Mouse (Mus musculus): ENCODE results near the gene Tagln3. TPM values are rescaled to one million over a fixed set of nuclear protein-coding genes. Genes with fewer than 3 reads are reported as not detected.

The Tagln3 gene
- polyA plus RNA-seq, 1 experiment, result 3.7 TPM

DNA sequence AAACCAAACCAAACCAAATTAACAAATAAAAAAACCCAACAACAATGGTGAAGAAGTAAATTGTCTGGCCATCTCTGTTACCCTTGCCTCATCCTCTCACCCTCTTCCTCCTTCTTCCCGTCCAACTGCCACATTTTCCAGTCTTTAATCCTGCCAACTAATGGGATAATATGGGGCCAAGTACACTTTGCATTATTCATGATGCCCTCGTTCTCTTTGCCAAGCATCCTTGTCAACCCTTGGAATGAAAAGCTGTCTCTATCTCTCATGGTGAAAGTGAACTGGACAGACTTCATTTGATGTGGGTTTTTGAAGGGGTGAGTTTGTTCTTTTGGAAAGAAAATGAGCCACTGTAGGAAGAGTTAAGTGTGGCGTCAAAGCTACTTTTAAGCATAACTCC lies 31.6 kb downstream of the Tagln3 start:
- no peaks in the 10 kb centered on the region for H3K4me1 ChIP-seq (ENCODE audit: control insufficient read depth, insufficient read depth, low read length)
- no peaks in the 10 kb centered on the region for H3K27me3 ChIP-seq (ENCODE audit: control insufficient read depth, insufficient read depth, low read length, poor library complexity, severe bottlenecking)
- H3K27ac ChIP-seq (ENCODE audit: insufficient read depth, low read length), result no peak overlapping the region
- TF ChIP-seq POLR2A (IDR thresholded peaks at IDR 0.05; ENCODE audit: insufficient read depth, low read length) (no peak), CTCF (IDR thresholded peaks at IDR 0.05; ENCODE audit: low read depth, low read length) (no peak), EP300 (IDR thresholded peaks at IDR 0.05; ENCODE audit: insufficient read depth, low read depth, low read length) (no peak)
- no peak overlapping the region for H3K4me3 ChIP-seq (ENCODE audit: low read depth, low read length)
- no peak overlapping the region for H3K9ac ChIP-seq (ENCODE audit: low read depth, poor library complexity, severe bottlenecking)
- H3K9me3 ChIP-seq (replicated peaks; ENCODE audit: control insufficient read depth, insufficient read depth, low read length, poor library complexity, severe bottlenecking), result no peaks in the 10 kb centered on the region
- H3K36me3 ChIP-seq (ENCODE audit: control insufficient read depth, insufficient read depth, low read length, poor library complexity, severe bottlenecking), result no peaks in the 10 kb centered on the region

DNA sequence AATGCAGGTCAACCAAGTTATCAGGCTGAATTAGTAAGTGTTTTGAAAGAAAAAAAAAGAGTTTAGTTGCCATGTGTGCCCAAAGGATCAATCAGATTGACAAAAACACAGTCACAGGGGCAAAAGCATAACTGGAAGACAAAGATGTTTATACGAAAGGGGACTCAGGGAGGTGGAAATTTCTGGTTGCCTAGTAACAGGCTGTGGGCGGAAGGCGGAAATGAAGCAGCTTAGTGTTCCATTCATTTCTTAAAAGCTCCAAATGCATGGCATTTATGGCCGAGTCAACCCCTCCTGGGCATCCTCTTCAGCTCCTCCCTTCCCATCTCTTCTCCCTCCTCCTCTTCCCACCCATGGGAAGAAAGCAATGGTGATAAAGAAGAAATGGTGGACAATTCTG lies 34.2 kb downstream of the Tagln3 start:
- Histone ChIP-seq H3K9ac (ENCODE audit: low read depth, poor library complexity, severe bottlenecking) (no peak overlapping the region), H3K36me3 (ENCODE audit: control insufficient read depth, insufficient read depth, low read length, poor library complexity, severe bottlenecking) (no peaks in the 10 kb centered on the region), H3K4me1 (ENCODE audit: control insufficient read depth, insufficient read depth, low read length) (no peaks in the 10 kb centered on the region), H3K9me3 (replicated peaks; ENCODE audit: control insufficient read depth, insufficient read depth, low read length, poor library complexity, severe bottlenecking) (no peaks in the 10 kb centered on the region), H3K4me3 (ENCODE audit: low read depth, low read length) (no peak overlapping the region), H3K27ac (ENCODE audit: insufficient read depth, low read length) (no peak overlapping the region), H3K27me3 (ENCODE audit: control insufficient read depth, insufficient read depth, low read length, poor library complexity, severe bottlenecking) (no peaks in the 10 kb centered on the region)
- TF ChIP-seq CTCF (IDR thresholded peaks at IDR 0.05; ENCODE audit: low read depth, low read length), result no peak
- no peak for TF ChIP-seq POLR2A (IDR thresholded peaks at IDR 0.05; ENCODE audit: insufficient read depth, low read length)
- no peak for TF ChIP-seq EP300 (IDR thresholded peaks at IDR 0.05; ENCODE audit: insufficient read depth, low read depth, low read length)

DNA sequence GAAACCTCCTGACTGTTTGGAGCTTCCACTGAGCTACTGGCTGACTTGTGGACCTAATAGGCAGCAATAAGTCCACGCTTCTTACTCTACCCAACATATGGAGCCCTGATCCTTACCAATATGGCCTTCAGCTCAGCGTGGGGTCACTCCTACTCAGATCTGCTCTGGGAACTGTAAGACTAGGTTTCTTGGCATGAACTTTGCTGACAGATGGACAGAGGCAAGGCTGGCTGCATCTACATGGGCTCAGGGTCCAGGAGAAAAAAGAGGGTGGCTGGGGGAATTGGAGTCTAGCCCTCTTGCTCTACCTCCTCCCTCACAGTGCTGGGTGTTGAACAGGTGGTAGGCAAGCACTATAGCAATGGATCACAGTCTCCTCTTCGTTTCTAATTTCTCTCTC lies 37.6 kb downstream of the Tagln3 start:
- no peaks in the 10 kb centered on the region for H3K36me3 ChIP-seq (ENCODE audit: control insufficient read depth, insufficient read depth, low read length, poor library complexity, severe bottlenecking)
- no peaks in the 10 kb centered on the region for H3K9me3 ChIP-seq (replicated peaks; ENCODE audit: control insufficient read depth, insufficient read depth, low read length, poor library complexity, severe bottlenecking)
- no peak overlapping the region for H3K9ac ChIP-seq (ENCODE audit: low read depth, poor library complexity, severe bottlenecking)
- TF ChIP-seq POLR2A (IDR thresholded peaks at IDR 0.05; ENCODE audit: insufficient read depth, low read length), result no peak
- no peak for TF ChIP-seq CTCF (IDR thresholded peaks at IDR 0.05; ENCODE audit: low read depth, low read length)
- TF ChIP-seq EP300 (IDR thresholded peaks at IDR 0.05; ENCODE audit: insufficient read depth, low read depth, low read length), result no peak
- H3K4me1 ChIP-seq (ENCODE audit: control insufficient read depth, insufficient read depth, low read length), result no peaks in the 10 kb centered on the region
- no peaks in the 10 kb centered on the region for H3K27me3 ChIP-seq (ENCODE audit: control insufficient read depth, insufficient read depth, low read length, poor library complexity, severe bottlenecking)
- H3K27ac ChIP-seq (ENCODE audit: insufficient read depth, low read length), result no peak overlapping the region
- H3K4me3 ChIP-seq (ENCODE audit: low read depth, low read length), result no peak overlapping the region

DNA sequence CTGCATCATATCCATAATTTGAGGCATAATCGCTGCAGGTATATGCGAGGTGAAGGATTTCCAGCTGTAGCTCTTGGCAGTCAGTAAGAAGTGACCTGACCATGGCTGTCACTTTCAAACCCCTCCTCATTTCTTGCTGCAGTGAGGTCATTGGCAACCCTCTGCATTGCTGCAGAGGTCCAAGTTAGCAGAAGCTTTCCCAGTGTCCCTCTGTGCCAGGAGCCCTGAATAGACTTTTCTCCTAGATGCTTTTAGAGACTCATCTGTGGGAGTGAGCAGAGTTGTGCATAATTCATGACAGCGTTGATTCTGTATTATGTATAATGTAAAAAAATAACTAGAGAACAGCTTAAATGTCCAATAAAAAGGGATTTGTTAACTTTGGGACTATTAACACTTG lies 39.1 kb downstream of the Tagln3 start:
- TF ChIP-seq POLR2A (IDR thresholded peaks at IDR 0.05; ENCODE audit: insufficient read depth, low read length) (no peak), EP300 (IDR thresholded peaks at IDR 0.05; ENCODE audit: insufficient read depth, low read depth, low read length) (no peak), CTCF (IDR thresholded peaks at IDR 0.05; ENCODE audit: low read depth, low read length) (no peak)
- Histone ChIP-seq H3K4me3 (ENCODE audit: low read depth, low read length) (no peak overlapping the region), H3K27me3 (ENCODE audit: control insufficient read depth, insufficient read depth, low read length, poor library complexity, severe bottlenecking) (no peaks in the 10 kb centered on the region), H3K9ac (ENCODE audit: low read depth, poor library complexity, severe bottlenecking) (no peak overlapping the region), H3K4me1 (ENCODE audit: control insufficient read depth, insufficient read depth, low read length) (no peaks in the 10 kb centered on the region), H3K27ac (ENCODE audit: insufficient read depth, low read length) (no peak overlapping the region), H3K36me3 (ENCODE audit: control insufficient read depth, insufficient read depth, low read length, poor library complexity, severe bottlenecking) (no peaks in the 10 kb centered on the region), H3K9me3 (replicated peaks; ENCODE audit: control insufficient read depth, insufficient read depth, low read length, poor library complexity, severe bottlenecking) (no peaks in the 10 kb centered on the region)

DNA sequence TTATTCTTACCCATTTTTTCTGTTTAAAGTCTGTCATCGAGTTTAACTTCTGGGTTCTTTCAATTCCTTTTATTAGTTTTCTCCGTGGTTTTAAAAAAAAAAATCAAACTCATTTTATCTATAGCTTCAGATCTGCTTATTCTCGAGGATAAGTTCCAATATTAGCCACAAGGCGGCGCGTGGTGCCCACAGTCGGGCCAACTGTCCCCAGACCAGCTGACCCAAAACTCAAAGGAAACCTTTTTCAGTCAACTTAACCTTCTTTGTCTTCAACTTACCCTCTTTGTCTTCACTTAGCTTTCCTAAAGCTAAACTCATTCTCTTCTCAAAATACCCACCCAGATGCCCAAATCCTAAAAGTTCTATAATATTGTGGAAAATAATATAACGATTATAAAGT lies 39.6 kb downstream of the Tagln3 start:
- H3K9ac ChIP-seq (ENCODE audit: low read depth, poor library complexity, severe bottlenecking), result no peak overlapping the region
- no peak for TF ChIP-seq POLR2A (IDR thresholded peaks at IDR 0.05; ENCODE audit: insufficient read depth, low read length)
- no peak for TF ChIP-seq EP300 (IDR thresholded peaks at IDR 0.05; ENCODE audit: insufficient read depth, low read depth, low read length)
- peak; percentile 70 for TF ChIP-seq CTCF (IDR thresholded peaks at IDR 0.05; ENCODE audit: low read depth, low read length)
- H3K9me3 ChIP-seq (replicated peaks; ENCODE audit: control insufficient read depth, insufficient read depth, low read length, poor library complexity, severe bottlenecking), result no peaks in the 10 kb centered on the region
- H3K4me1 ChIP-seq (ENCODE audit: control insufficient read depth, insufficient read depth, low read length), result no peaks in the 10 kb centered on the region
- no peaks in the 10 kb centered on the region for H3K36me3 ChIP-seq (ENCODE audit: control insufficient read depth, insufficient read depth, low read length, poor library complexity, severe bottlenecking)
- no peak overlapping the region for H3K27ac ChIP-seq (ENCODE audit: insufficient read depth, low read length)
- H3K27me3 ChIP-seq (ENCODE audit: control insufficient read depth, insufficient read depth, low read length, poor library complexity, severe bottlenecking), result no peaks in the 10 kb centered on the region
- no peak overlapping the region for H3K4me3 ChIP-seq (ENCODE audit: low read depth, low read length)

DNA sequence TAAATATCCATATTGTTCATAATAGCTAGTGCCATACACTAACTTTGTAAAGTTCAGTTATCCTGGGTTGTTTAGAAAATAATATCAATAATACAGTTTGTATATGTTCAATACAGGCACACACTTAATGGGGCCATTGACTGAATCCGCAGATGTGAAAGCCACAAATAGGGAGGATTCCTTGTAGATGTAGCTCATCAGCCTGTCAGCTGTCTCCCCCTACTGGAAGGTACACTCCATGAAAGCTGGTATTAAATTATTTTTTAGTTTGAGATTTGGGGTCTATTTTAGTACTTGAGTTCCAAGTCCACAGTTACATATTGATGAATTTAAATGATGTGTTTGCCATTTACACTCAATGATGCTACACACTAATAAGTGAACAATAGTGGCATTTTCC lies 47.9 kb downstream of the Tagln3 start:
- Histone ChIP-seq H3K27ac (ENCODE audit: insufficient read depth, low read length) (no peak overlapping the region), H3K9ac (ENCODE audit: low read depth, poor library complexity, severe bottlenecking) (no peak overlapping the region), H3K4me3 (ENCODE audit: low read depth, low read length) (no peak overlapping the region), H3K9me3 (replicated peaks; ENCODE audit: control insufficient read depth, insufficient read depth, low read length, poor library complexity, severe bottlenecking) (no peaks in the 10 kb centered on the region), H3K4me1 (ENCODE audit: control insufficient read depth, insufficient read depth, low read length) (no peaks in the 10 kb centered on the region), H3K27me3 (ENCODE audit: control insufficient read depth, insufficient read depth, low read length, poor library complexity, severe bottlenecking) (no peaks in the 10 kb centered on the region), H3K36me3 (ENCODE audit: control insufficient read depth, insufficient read depth, low read length, poor library complexity, severe bottlenecking) (no peaks in the 10 kb centered on the region)
- TF ChIP-seq POLR2A (IDR thresholded peaks at IDR 0.05; ENCODE audit: insufficient read depth, low read length), result no peak
- TF ChIP-seq EP300 (IDR thresholded peaks at IDR 0.05; ENCODE audit: insufficient read depth, low read depth, low read length), result no peak
- TF ChIP-seq CTCF (IDR thresholded peaks at IDR 0.05; ENCODE audit: low read depth, low read length), result no peak
